Mouse (Mus musculus): ENCODE measurements at regions not wholly inside any gene's neighbourhood (a gene's known extent, or its start where the extent isn't known, plus 50 kb on each side); places are given as distances from the start of the nearest gene placed in this dataset.

GRCm38 (mm10) chr11:114446075-114446616, 222.2 kb upstream of the Rpl38 start:
- peak overlapping the region; percentile 72 for H3K4me2 ChIP-seq (ENCODE audit: low read depth, low read length)
- H3K9me3 ChIP-seq (replicated peaks; ENCODE audit: control insufficient read depth, low read length), result no peaks in the 10 kb centered on the region
- no peaks in the 10 kb centered on the region for H3K27me3 ChIP-seq (ENCODE audit: control insufficient read depth, insufficient read depth, low read depth, low read length)
- no peak for ATAC-seq (ENCODE audit: low read depth)
- H3K4me3 ChIP-seq (ENCODE audit: low read depth, low read length), result peak overlapping the region; percentile 55
- peaks cover 7% of the 10 kb centered on the region for H3K4me1 ChIP-seq (ENCODE audit: control insufficient read depth, low read depth, low read length)
- WGBS (ENCODE audit: insufficient replicate concordance), result 13% methylated on average over 8 of the region's 8 CpGs
- peak overlapping the region; percentile 14; the same call in 1 of the 2 replicates for H3K9ac ChIP-seq (ENCODE audit: low read depth, low read length)
- 0 out of 2 replicates have a peak overlapping the region, but pooled peaks have one; percentile 43 for H3K27ac ChIP-seq (ENCODE audit: low read length)
- no peaks in the 10 kb centered on the region for H3K36me3 ChIP-seq (ENCODE audit: control insufficient read depth, insufficient read depth)

GRCm38 (mm10) chr11:114444211-114444610, 224.1 kb upstream of the Rpl38 start:
- Histone ChIP-seq H3K4me2 (ENCODE audit: low read depth, low read length) (no peak overlapping the region), H3K4me3 (ENCODE audit: low read depth, low read length) (no peak overlapping the region), H3K4me1 (ENCODE audit: control insufficient read depth, low read depth, low read length) (peaks cover 7% of the 10 kb centered on the region), H3K9ac (ENCODE audit: low read depth, low read length) (no peak overlapping the region), H3K27me3 (ENCODE audit: control insufficient read depth, insufficient read depth, low read depth, low read length) (no peaks in the 10 kb centered on the region), H3K27ac (ENCODE audit: low read length) (no peak overlapping the region), H3K36me3 (ENCODE audit: control insufficient read depth, insufficient read depth) (no peaks in the 10 kb centered on the region), H3K9me3 (replicated peaks; ENCODE audit: control insufficient read depth, low read length) (no peaks in the 10 kb centered on the region)
- ATAC-seq (ENCODE audit: low read depth), result no peak
- 54% methylated on average over 8 of the region's 8 CpGs for WGBS (ENCODE audit: insufficient replicate concordance)

- no peak for ATAC-seq (ENCODE audit: low read depth)
- Histone ChIP-seq H3K4me2 (ENCODE audit: low read depth, low read length) (no peak overlapping the region), H3K4me3 (ENCODE audit: low read depth, low read length) (no peak overlapping the region), H3K9me3 (replicated peaks; ENCODE audit: control insufficient read depth, low read length) (no peaks in the 10 kb centered on the region), H3K9ac (ENCODE audit: low read depth, low read length) (no peak overlapping the region), H3K4me1 (ENCODE audit: control insufficient read depth, low read depth, low read length) (peaks cover 7% of the 10 kb centered on the region), H3K27me3 (ENCODE audit: control insufficient read depth, insufficient read depth, low read depth, low read length) (no peaks in the 10 kb centered on the region), H3K27ac (ENCODE audit: low read length) (no peak overlapping the region), H3K36me3 (ENCODE audit: control insufficient read depth, insufficient read depth) (no peaks in the 10 kb centered on the region)
- WGBS (ENCODE audit: insufficient replicate concordance), result 33% methylated on average over 5 of the region's 5 CpGs
These were observed 224.9 kb upstream of the Rpl38 start for GRCm38 (mm10) chr11:114443444-114443843.

- no peaks in the 10 kb centered on the region for H3K9me3 ChIP-seq (replicated peaks; ENCODE audit: control insufficient read depth, low read length)
- no peak overlapping the region for H3K4me2 ChIP-seq (ENCODE audit: low read depth, low read length)
- H3K36me3 ChIP-seq (ENCODE audit: control insufficient read depth, insufficient read depth), result no peaks in the 10 kb centered on the region
- H3K27ac ChIP-seq (ENCODE audit: low read length), result no peak overlapping the region
- ATAC-seq (ENCODE audit: low read depth), result no peak
- H3K4me3 ChIP-seq (ENCODE audit: low read depth, low read length), result no peak overlapping the region
- H3K4me1 ChIP-seq (ENCODE audit: control insufficient read depth, low read depth, low read length), result no peaks in the 10 kb centered on the region; the same call in 1 of the 2 replicates
- H3K9ac ChIP-seq (ENCODE audit: low read depth, low read length), result no peak overlapping the region
- WGBS (ENCODE audit: insufficient replicate concordance), result 78% methylated on average over 4 of the region's 4 CpGs
- H3K27me3 ChIP-seq (ENCODE audit: control insufficient read depth, insufficient read depth, low read depth, low read length), result no peaks in the 10 kb centered on the region
These were observed 229.0 kb upstream of the Rpl38 start for GRCm38 (mm10) chr11:114439314-114439713.

- Histone ChIP-seq H3K27ac (ENCODE audit: low read length) (no peak overlapping the region), H3K4me1 (ENCODE audit: control insufficient read depth, low read depth, low read length) (no peaks in the 10 kb centered on the region), H3K4me3 (ENCODE audit: low read depth, low read length) (no peak overlapping the region), H3K9ac (ENCODE audit: low read depth, low read length) (no peak overlapping the region), H3K4me2 (ENCODE audit: low read depth, low read length) (no peak overlapping the region), H3K36me3 (ENCODE audit: control insufficient read depth, insufficient read depth) (no peaks in the 10 kb centered on the region), H3K9me3 (replicated peaks; ENCODE audit: control insufficient read depth, low read length) (no peaks in the 10 kb centered on the region), H3K27me3 (ENCODE audit: control insufficient read depth, insufficient read depth, low read depth, low read length) (no peaks in the 10 kb centered on the region)
- WGBS (ENCODE audit: insufficient replicate concordance), result 0% methylated on average over 1 of the region's 1 CpGs
- ATAC-seq (ENCODE audit: low read depth), result no peak
These were observed 232.5 kb upstream of the Rpl38 start for GRCm38 (mm10) chr11:114435788-114436187.

- Histone ChIP-seq H3K36me3 (ENCODE audit: control insufficient read depth, insufficient read depth) (no peaks in the 10 kb centered on the region), H3K9me3 (replicated peaks; ENCODE audit: control insufficient read depth, low read length) (no peaks in the 10 kb centered on the region), H3K4me2 (ENCODE audit: low read depth, low read length) (no peak overlapping the region), H3K27ac (ENCODE audit: low read length) (no peak overlapping the region), H3K27me3 (ENCODE audit: control insufficient read depth, insufficient read depth, low read depth, low read length) (no peaks in the 10 kb centered on the region), H3K9ac (ENCODE audit: low read depth, low read length) (no peak overlapping the region), H3K4me1 (ENCODE audit: control insufficient read depth, low read depth, low read length) (no peaks in the 10 kb centered on the region), H3K4me3 (ENCODE audit: low read depth, low read length) (no peak overlapping the region)
- no peak for ATAC-seq (ENCODE audit: low read depth)
- WGBS (ENCODE audit: insufficient replicate concordance), result 40% methylated on average over 5 of the region's 5 CpGs
These were observed 234.8 kb upstream of the Rpl38 start for GRCm38 (mm10) chr11:114433561-114433960.

- Histone ChIP-seq H3K4me1 (ENCODE audit: control insufficient read depth, low read depth, low read length) (no peaks in the 10 kb centered on the region), H3K4me3 (ENCODE audit: low read depth, low read length) (no peak overlapping the region), H3K9ac (ENCODE audit: low read depth, low read length) (no peak overlapping the region), H3K27me3 (ENCODE audit: control insufficient read depth, insufficient read depth, low read depth, low read length) (no peaks in the 10 kb centered on the region), H3K27ac (ENCODE audit: low read length) (no peak overlapping the region), H3K36me3 (ENCODE audit: control insufficient read depth, insufficient read depth) (no peaks in the 10 kb centered on the region), H3K9me3 (replicated peaks; ENCODE audit: control insufficient read depth, low read length) (no peaks in the 10 kb centered on the region), H3K4me2 (ENCODE audit: low read depth, low read length) (no peak overlapping the region)
- no peak for ATAC-seq (ENCODE audit: low read depth)
- 66% methylated on average over 14 of the region's 14 CpGs for WGBS (ENCODE audit: insufficient replicate concordance)
These were observed 242.9 kb upstream of the Rpl38 start for GRCm38 (mm10) chr11:114425447-114425846.

- no peaks in the 10 kb centered on the region for H3K36me3 ChIP-seq (ENCODE audit: control insufficient read depth, insufficient read depth)
- WGBS (ENCODE audit: insufficient replicate concordance), result 76% methylated on average over 19 of the region's 19 CpGs
- ATAC-seq (ENCODE audit: low read depth), result no peak
- H3K4me1 ChIP-seq (ENCODE audit: control insufficient read depth, low read depth, low read length), result no peaks in the 10 kb centered on the region
- H3K9ac ChIP-seq (ENCODE audit: low read depth, low read length), result no peak overlapping the region
- no peaks in the 10 kb centered on the region for H3K9me3 ChIP-seq (replicated peaks; ENCODE audit: control insufficient read depth, low read length)
- H3K4me2 ChIP-seq (ENCODE audit: low read depth, low read length), result no peak overlapping the region
- no peaks in the 10 kb centered on the region for H3K27me3 ChIP-seq (ENCODE audit: control insufficient read depth, insufficient read depth, low read depth, low read length)
- H3K27ac ChIP-seq (ENCODE audit: low read length), result no peak overlapping the region
- no peak overlapping the region for H3K4me3 ChIP-seq (ENCODE audit: low read depth, low read length)
These were observed 245.0 kb upstream of the Rpl38 start for GRCm38 (mm10) chr11:114423322-114423721.

GRCm38 (mm10) chr11:114419002-114419401, 249.3 kb upstream of the Rpl38 start:
- Histone ChIP-seq H3K4me1 (ENCODE audit: control insufficient read depth, low read depth, low read length) (no peaks in the 10 kb centered on the region), H3K4me3 (ENCODE audit: low read depth, low read length) (no peak overlapping the region), H3K27me3 (ENCODE audit: control insufficient read depth, insufficient read depth, low read depth, low read length) (no peaks in the 10 kb centered on the region), H3K9ac (ENCODE audit: low read depth, low read length) (no peak overlapping the region), H3K27ac (ENCODE audit: low read length) (no peak overlapping the region), H3K36me3 (ENCODE audit: control insufficient read depth, insufficient read depth) (no peaks in the 10 kb centered on the region), H3K9me3 (replicated peaks; ENCODE audit: control insufficient read depth, low read length) (no peaks in the 10 kb centered on the region), H3K4me2 (ENCODE audit: low read depth, low read length) (no peak overlapping the region)
- 71% methylated on average over 7 of the region's 7 CpGs for whole genome bisulfite sequencing (ENCODE audit: insufficient replicate concordance)
- no peak for ATAC-seq (ENCODE audit: low read depth)

Data from liver, embryonic 16.5 days (tissue).